Comparison of ENCODE assay signal across 8 mouse cellular contexts in genomic region chr9:67699846-67700579, GRCm38 (mm10). TPM values are rescaled to one million over a fixed set of nuclear protein-coding genes. Genes with fewer than 3 reads are reported as not detected.
DNase-seq lines count a peak whose midpoint lies in the region; ATAC-seq lines count a peak whose summit lies in the region.

No protein-coding gene starts in this region.

- no peak overlapping the region for H3K27ac ChIP-seq in brown adipose tissue, adult 24 weeks (replicated peaks; ENCODE audit: low read depth, low read length)
- peak overlapping the region; percentile 33; the same call in 1 of the 2 replicates for H3K27ac ChIP-seq in forebrain, embryonic 14.5 days (ENCODE audit: low read depth, low read length)
- no peak overlapping the region for H3K27ac ChIP-seq in stomach, embryonic 16.5 days (ENCODE audit: low read length)

- H3K36me3 ChIP-seq in forebrain, embryonic 14.5 days (ENCODE audit: control insufficient read depth, insufficient read depth, low read length), result no peaks in the 10 kb centered on the region
- no peaks in the 10 kb centered on the region for H3K36me3 ChIP-seq in stomach, embryonic 16.5 days (ENCODE audit: control insufficient read depth, insufficient read depth, low read length)

- H3K9ac ChIP-seq in forebrain, embryonic 14.5 days (ENCODE audit: low read length), result peak overlapping the region; percentile 70
- H3K9ac ChIP-seq in stomach, embryonic 16.5 days (ENCODE audit: low read length), result peak overlapping the region; percentile 72

- DNase-seq in Muller cell, postnatal 12 days (ENCODE audit: inconsistent ontology term), result peak; percentile 62
- peak; percentile 52 for DNase-seq in forebrain, embryonic 14.5 days (ENCODE audit: low spot score)
- DNase-seq in heart, postnatal 14 days, result peak; percentile 53 to 66
- DNase-seq in kidney, postnatal 36 days, result peak; percentile 26 to 64
- no peak for DNase-seq in adipocyte (ENCODE audit: low spot score)

- no peaks in the 10 kb centered on the region for H3K27me3 ChIP-seq in forebrain, embryonic 14.5 days (replicated peaks; ENCODE audit: control insufficient read depth, insufficient read depth, low read length)
- H3K27me3 ChIP-seq in stomach, embryonic 16.5 days (ENCODE audit: control insufficient read depth, insufficient read depth, low read length), result no peaks in the 10 kb centered on the region

- H3K4me1 ChIP-seq in brown adipose tissue, adult 24 weeks (ENCODE audit: control insufficient read depth, insufficient read depth, insufficient read length, low read length), result no peaks in the 10 kb centered on the region
- H3K4me1 ChIP-seq in forebrain, embryonic 14.5 days (ENCODE audit: control insufficient read depth, insufficient read depth, low read length), result no peaks in the 10 kb centered on the region
- no peaks in the 10 kb centered on the region for H3K4me1 ChIP-seq in stomach, embryonic 16.5 days (ENCODE audit: control insufficient read depth, insufficient read depth, low read length)

- 26% methylated on average over 35 of the region's 35 CpGs for WGBS in forebrain, embryonic 14.5 days
- WGBS in stomach, embryonic 16.5 days, result 22% methylated on average over 34 of the region's 35 CpGs

- intact Hi-C loops in heart, postnatal 14 days (cut with DNase I), result no loop called here

- H3K9me3 ChIP-seq in forebrain, embryonic 14.5 days (replicated peaks; ENCODE audit: control insufficient read depth, low read length), result no peaks in the 10 kb centered on the region
- H3K9me3 ChIP-seq in stomach, embryonic 16.5 days (replicated peaks; ENCODE audit: control insufficient read depth, low read length), result no peaks in the 10 kb centered on the region

- H3K4me3 ChIP-seq in brown adipose tissue, adult 24 weeks (ENCODE audit: insufficient read depth, low read depth, low read length), result peak overlapping the region; percentile 46
- peak overlapping the region; percentile 30 for H3K4me3 ChIP-seq in forebrain, embryonic 14.5 days (ENCODE audit: low read depth, low read length)
- peak overlapping the region; percentile 43 for H3K4me3 ChIP-seq in stomach, embryonic 16.5 days (replicated peaks; ENCODE audit: low read length)

- H3K4me2 ChIP-seq in forebrain, embryonic 14.5 days (ENCODE audit: low read length), result peak overlapping the region; percentile 64
- peak overlapping the region; percentile 69 for H3K4me2 ChIP-seq in stomach, embryonic 16.5 days (ENCODE audit: low read depth, low read length)

- ATAC-seq in forebrain, embryonic 14.5 days, result peak; percentile 68
- ATAC-seq in megakaryocyte progenitor cell, adult 5-6 weeks (replicated peaks; ENCODE audit: poor library complexity), result peak; percentile 50
- ATAC-seq in stomach, embryonic 16.5 days (ENCODE audit: insufficient read depth, low FRiP score), result 0 out of 2 replicates have a peak, but pooled peaks have one; percentile 40

RNA-seq across cellular contexts. Expression of gene C2cd4b, which starts 59.2 kb away (rescaled TPM):
- not detected in 2 replicates for polyA plus RNA-seq in brown adipose tissue, adult 24 weeks (2012; ENCODE audit: insufficient read depth, insufficient read length, missing spikeins)
- polyA plus RNA-seq in forebrain, embryonic 14.5 days (2014; fragmentation: Nextera tagmentation; extraction: Ambion mirVana), result 0.41 and 0.48 TPM in 2 replicates
- total RNA-seq in heart, postnatal 14 days (2021), result 1 to 10 TPM; 1.0 to 1.2 TPM
- not detected in 2 replicates for total RNA-seq in megakaryocyte progenitor cell, adult 5-6 weeks (2015)
- not detected in 2 replicates for total RNA-seq in megakaryocyte progenitor cell, adult 5-6 weeks (2017)
- not detected in 2 replicates for polyA plus RNA-seq in stomach, embryonic 16.5 days (2015; fragmentation: Nextera tagmentation; extraction: Ambion mirVana)
